Mouse (Mus musculus) stomach, embryonic 15.5 days (tissue): ENCODE results near the gene Ddit4. TPM values are rescaled to one million over a fixed set of nuclear protein-coding genes. Genes with fewer than 3 reads are reported as not detected.
A peak's percentile ranks its signal among the peaks of the same experiment; 100 is the strongest.
"Not testable (repeated sequence)": the region's sequence is repeated elsewhere in the genome, so short reads cannot be mapped to it uniquely, and the experiment has no call there.

Experiments
- ATAC-seq: fragments of 200-750 bp; cut with Nextera tagmentation; 2 replicates; pipeline ENCODE4 v1.8.0; 2017; ENCODE audit warnings: low read depth, moderate number of reproducible peaks, moderate TSS enrichment; ENCODE audit not compliant: insufficient read depth, low FRiP score
- H3K27ac ChIP-seq: fragments of 300-500 bp; sonication (generic); 2 replicates; pipeline ENCODE4 v1.5.1; 2015; ENCODE audit warnings: mild to moderate bottlenecking, inconsistent platforms
- H3K27me3 ChIP-seq: fragments of 300-500 bp; sonication (generic); replicated peaks from 2 replicates; pipeline ENCODE4 v1.6.1; 2015; ENCODE audit warnings: inconsistent platforms
- H3K36me3 ChIP-seq: fragments of 300-500 bp; sonication (generic); 2 replicates; pipeline ENCODE4 v1.6.1; 2015; ENCODE audit warnings: inconsistent platforms
- H3K4me1 ChIP-seq: fragments of 300-500 bp; sonication (generic); 2 replicates; pipeline ENCODE4 v1.6.1; 2015; ENCODE audit warnings: inconsistent platforms
- H3K4me2 ChIP-seq: fragments of 300-500 bp; sonication (generic); 2 replicates; pipeline ENCODE4 v1.6.1; 2015; ENCODE audit warnings: mild to moderate bottlenecking, inconsistent platforms
- H3K4me3 ChIP-seq: fragments of 300-500 bp; sonication (generic); replicated peaks from 2 replicates; pipeline ENCODE4 v1.5.1; 2015; ENCODE audit warnings: inconsistent platforms
- H3K9ac ChIP-seq: fragments of 300-500 bp; sonication (generic); 2 replicates; pipeline ENCODE4 v1.6.1; 2015; ENCODE audit warnings: inconsistent platforms
- H3K9me3 ChIP-seq: fragments of 300-500 bp; sonication (generic); 2 replicates; pipeline ENCODE4 v1.6.1; 2016; ENCODE audit warnings: inconsistent platforms
- WGBS: fragments of 180-500 bp; shearing (Covaris S2); methylation state at CpG from one replicate; pipeline ENCODE4 v1.1.7; 2015; 5-methylcytosine and 5-hydroxymethylcytosine counted together
- polyA plus RNA-seq: library from polyadenylated mRNA; unstranded; fragments of >200 nt; fragmentation: Nextera tagmentation; extraction: Ambion mirVana; gene quantifications from 2 replicates; pipeline ENCODE4 v1.2.1, GENCODE M21; 2015

Ddit4 gene
- 45.6 and 45.8 TPM in 2 replicates for polyA plus RNA-seq

DNA sequence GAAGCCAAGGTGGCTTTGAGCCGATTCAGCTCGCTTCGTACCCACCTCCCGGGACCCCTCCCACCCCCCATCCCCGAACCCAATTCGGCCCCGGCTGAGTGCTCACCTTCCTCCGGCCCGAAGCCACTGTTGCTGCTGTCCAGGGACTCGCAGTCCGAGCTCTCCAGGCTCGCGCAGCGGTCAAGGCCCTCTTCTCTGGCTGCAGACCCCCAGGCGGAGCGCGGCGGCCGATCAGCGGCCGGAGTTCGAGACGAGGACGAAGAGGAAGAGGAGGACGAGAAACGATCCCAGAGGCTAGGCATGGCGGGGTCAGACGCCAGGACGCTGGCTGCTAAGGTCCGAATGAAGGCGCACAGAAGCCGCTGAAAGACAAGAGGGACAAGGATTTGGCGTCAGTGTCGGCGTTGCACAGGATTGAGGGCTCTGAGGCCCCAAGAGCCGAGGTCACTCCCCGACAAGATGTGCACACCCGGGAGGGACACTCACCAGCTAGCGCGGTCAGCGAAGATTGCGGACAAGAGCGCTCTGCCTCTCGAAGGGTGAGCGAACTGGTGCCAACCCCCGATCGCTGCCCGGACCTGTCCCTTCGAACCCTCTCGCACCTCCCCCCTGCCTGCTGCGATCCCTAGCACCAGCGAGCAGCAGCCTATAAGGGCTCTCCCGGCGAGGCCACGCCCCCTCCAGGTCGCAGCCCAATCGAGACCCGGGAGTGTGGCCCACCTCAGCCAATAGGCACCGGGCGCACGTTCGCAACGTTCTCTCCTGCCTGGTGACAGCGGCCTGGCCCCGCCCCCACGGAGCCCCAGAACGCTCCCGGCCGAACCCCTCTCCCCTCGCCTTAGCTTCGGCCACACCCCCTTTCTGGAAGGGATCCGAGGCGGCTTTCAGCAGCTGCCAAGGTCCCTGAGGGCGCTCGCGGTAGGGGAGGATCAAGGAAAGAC, at the start of gene Ddit4:
Gene Ddit4 (minus strand): TSS at position 624 of the 941 bp plus-strand sequence.
- H3K9me3 ChIP-seq, result no peaks in the 10 kb centered on the region
- peaks cover 21% of the 10 kb centered on the region; the same call in 1 of the 2 replicates for H3K4me1 ChIP-seq
- H3K9ac ChIP-seq, result peak within 1 kb of the TSS; percentile 87
- peak within 1 kb of the TSS; percentile 79 for H3K4me2 ChIP-seq
- H3K36me3 ChIP-seq, result no peaks in the 10 kb centered on the region
- WGBS, result under 1% methylated on average over 74 of the region's 76 CpGs
- peak; percentile 96 for ATAC-seq
- H3K4me3 ChIP-seq, result peak within 1 kb of the TSS; percentile 79
- peak within 1 kb of the TSS; percentile 93 for H3K27ac ChIP-seq
- no peaks in the 10 kb centered on the region for H3K27me3 ChIP-seq

DNA sequence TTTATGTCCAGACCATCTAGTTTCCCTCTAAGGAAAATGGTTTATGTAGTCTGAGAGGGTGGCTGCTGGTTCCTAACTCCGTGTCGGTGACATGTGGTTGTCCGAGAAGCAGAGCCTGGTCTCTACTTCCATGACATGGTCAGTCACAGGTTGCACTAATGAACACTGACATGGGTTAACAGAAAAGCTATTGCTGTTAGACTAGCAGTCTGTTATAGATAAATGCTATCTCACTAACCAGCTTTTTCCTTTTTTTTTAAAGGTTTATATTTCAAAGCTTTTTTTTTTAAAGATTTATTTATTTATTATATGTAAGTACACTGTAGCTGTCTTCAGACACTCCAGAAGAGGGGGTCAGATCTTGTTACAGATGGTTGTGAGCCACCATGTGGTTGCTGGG, 47.4 kb upstream of the Ddit4 start:
- Histone ChIP-seq H3K4me1 (peaks cover 10% of the 10 kb centered on the region; the same call in 1 of the 2 replicates), H3K9me3 (no peaks in the 10 kb centered on the region), H3K9ac (no peak overlapping the region), H3K36me3 (peaks cover 15% of the 10 kb centered on the region), H3K27ac (no peak overlapping the region), H3K4me2 (no peak overlapping the region), H3K4me3 (no peak overlapping the region), H3K27me3 (no peaks in the 10 kb centered on the region)
- ATAC-seq, result no peak
- 92% methylated on average over 3 of the region's 3 CpGs for WGBS

DNA sequence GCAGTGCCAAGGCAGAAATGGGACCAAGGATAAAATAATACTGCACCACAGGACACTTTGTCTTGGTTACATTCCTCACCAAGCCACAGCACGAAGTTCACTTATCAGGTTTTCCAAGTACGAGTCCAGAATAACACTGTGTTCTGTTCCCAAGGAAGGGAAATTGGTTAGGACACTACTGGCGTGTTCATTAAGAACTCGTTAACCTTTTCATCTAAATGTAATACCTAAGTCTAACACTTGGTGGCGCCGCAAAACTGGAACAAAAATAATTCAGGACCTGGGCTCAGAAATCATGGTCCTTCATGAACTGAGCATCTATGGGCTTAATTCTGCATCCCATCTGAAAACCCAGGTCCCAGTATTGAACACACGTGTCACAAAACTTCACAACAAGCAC, 46.0 kb upstream of the Ddit4 start:
- H3K27me3 ChIP-seq, result no peaks in the 10 kb centered on the region
- H3K9me3 ChIP-seq, result no peaks in the 10 kb centered on the region
- WGBS, result 21% methylated on average over 7 of the region's 7 CpGs
- H3K9ac ChIP-seq, result no peak overlapping the region
- no peak overlapping the region for H3K4me2 ChIP-seq
- H3K36me3 ChIP-seq, result peaks cover 15% of the 10 kb centered on the region
- no peak overlapping the region for H3K27ac ChIP-seq
- H3K4me3 ChIP-seq, result no peak overlapping the region
- H3K4me1 ChIP-seq, result peaks cover 10% of the 10 kb centered on the region; the same call in 1 of the 2 replicates
- no peak for ATAC-seq

DNA sequence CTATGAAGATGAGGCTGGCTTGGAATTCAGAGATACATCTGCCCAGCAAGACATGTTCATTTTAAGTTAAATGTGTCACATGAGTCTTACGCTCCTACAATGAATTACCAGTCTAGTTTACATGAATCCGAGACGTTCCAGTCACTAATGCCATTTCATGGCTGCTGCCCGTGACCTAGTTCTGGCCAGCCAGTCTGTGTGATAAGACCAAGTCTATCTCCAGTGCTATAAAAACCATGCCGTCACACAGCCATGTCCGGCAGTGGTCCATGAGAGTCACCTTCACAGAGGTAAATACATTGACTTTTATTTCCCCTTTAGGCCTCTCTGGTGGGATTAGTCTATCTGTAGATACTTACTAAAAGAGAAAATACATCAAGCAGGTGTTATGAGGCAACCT, 44.3 kb upstream of the Ddit4 start:
- no peak overlapping the region for H3K4me2 ChIP-seq
- H3K4me3 ChIP-seq, result no peak overlapping the region
- H3K27me3 ChIP-seq, result no peaks in the 10 kb centered on the region
- ATAC-seq, result no peak
- no peaks in the 10 kb centered on the region for H3K9me3 ChIP-seq
- WGBS, result 94% methylated on average over 6 of the region's 6 CpGs
- H3K36me3 ChIP-seq, result peaks cover 15% of the 10 kb centered on the region
- H3K4me1 ChIP-seq, result peaks cover under 1% of the 10 kb centered on the region; the same call in 1 of the 2 replicates
- H3K9ac ChIP-seq, result no peak overlapping the region
- H3K27ac ChIP-seq, result no peak overlapping the region

DNA sequence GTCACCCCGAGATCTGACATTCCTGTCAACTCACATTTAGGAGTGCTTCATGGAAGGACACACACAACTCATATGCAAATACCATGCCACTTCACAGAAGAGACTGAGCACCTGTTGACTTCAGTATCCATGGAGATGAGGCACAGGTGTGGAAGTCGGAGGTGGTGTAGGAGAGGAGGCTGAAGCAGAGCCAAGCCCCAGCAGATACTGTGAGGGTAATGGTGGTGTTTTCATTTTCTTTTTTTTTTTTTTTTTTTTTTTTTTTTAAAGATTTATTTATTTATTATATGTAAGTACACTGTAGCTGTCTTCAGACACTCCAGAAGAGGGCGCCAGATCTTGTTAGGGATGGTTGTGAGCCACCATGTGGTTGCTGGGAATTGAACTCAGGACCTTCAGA, 42.2 kb upstream of the Ddit4 start:
- not testable (repeated sequence) for H3K27ac ChIP-seq, H3K27me3 ChIP-seq, H3K4me2 ChIP-seq, ATAC-seq, H3K9me3 ChIP-seq, H3K9ac ChIP-seq, H3K4me3 ChIP-seq, H3K4me1 ChIP-seq
- H3K36me3 ChIP-seq, result peaks cover 31% of the 10 kb centered on the region
- WGBS, result 81% methylated on average over 2 of the region's 3 CpGs

DNA sequence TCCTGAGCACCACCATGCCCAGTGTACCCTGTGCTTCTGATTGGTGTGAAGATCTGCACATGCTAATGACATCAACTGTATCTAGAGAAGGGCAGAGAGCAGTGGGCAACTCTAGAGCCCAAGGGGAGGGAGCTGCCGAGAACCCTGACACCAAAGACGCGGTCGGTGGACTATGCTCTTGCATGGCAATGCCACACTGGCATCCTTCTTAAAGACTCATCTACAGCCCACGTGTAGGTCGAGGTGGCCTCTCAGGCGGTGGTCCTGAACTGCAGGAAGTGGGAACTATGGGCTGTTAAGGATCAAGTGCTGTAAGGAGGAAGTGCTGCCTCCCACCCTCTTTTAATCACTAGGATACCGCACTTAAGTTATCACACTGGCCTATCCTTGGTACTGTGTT, 40.4 kb upstream of the Ddit4 start:
- no peak for ATAC-seq
- no peak overlapping the region for H3K4me3 ChIP-seq
- H3K4me1 ChIP-seq, result no peaks in the 10 kb centered on the region
- no peak overlapping the region for H3K27ac ChIP-seq
- 85% methylated on average over 8 of the region's 8 CpGs for WGBS
- H3K27me3 ChIP-seq, result no peaks in the 10 kb centered on the region
- H3K36me3 ChIP-seq, result peaks cover 47% of the 10 kb centered on the region
- no peaks in the 10 kb centered on the region for H3K9me3 ChIP-seq
- H3K4me2 ChIP-seq, result no peak overlapping the region
- H3K9ac ChIP-seq, result no peak overlapping the region

DNA sequence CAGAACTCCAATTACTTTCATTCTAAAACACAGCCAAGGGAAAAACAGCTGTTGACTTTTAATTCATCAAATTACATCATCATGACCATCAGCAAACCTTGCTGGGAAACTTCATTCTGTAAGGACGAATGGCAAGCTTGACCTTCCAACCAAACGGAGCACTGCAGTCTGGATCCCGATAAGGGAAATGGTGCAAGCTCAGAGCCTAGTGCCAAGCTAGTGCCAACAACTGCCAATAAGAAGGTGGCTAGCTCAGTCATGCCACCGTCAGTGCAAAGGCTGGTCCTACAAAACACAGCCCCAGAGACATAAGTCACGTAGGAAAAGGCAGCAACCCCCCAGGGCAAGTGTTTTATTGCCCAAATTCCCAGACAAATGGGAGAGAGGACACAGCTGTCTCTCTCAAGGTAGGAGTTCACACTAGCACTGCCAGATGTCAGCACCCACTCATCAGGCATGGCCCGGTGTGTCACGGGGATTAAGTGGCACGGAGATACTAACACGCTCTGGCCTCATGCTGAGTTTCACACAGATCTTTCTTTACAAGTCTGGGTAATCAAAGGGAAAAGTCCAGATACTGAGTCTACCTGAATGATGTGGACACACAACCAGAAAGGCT, 39.7 kb upstream of the Ddit4 start:
- H3K4me3 ChIP-seq, result no peak overlapping the region
- WGBS, result 67% methylated on average over 9 of the region's 9 CpGs
- H3K36me3 ChIP-seq, result peaks cover 51% of the 10 kb centered on the region
- H3K4me2 ChIP-seq, result no peak overlapping the region
- no peaks in the 10 kb centered on the region for H3K27me3 ChIP-seq
- no peaks in the 10 kb centered on the region for H3K4me1 ChIP-seq
- no peaks in the 10 kb centered on the region for H3K9me3 ChIP-seq
- H3K9ac ChIP-seq, result no peak overlapping the region
- ATAC-seq, result no peak; the same call in 1 of the 2 replicates
- no peak overlapping the region for H3K27ac ChIP-seq

DNA sequence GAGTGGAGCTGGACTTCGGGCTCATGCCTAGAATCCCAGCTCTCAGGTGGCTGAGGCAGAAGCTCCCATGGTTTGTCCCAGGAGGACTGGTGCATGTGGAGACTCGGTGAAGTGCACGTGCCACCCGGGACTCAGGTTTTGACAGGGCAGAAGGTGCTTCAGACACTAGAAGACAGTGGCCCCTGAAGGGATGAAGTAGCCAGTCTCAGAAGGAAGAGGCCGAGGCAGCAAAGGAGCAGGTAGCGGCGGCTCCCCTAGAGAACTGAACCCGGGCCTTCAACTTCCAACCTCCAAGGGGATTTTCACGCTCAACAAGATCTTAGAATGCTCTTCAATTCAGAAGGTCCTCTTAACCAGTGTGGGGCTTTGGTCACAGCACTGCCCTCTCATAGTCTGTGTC, 38.8 kb upstream of the Ddit4 start:
- WGBS, result 95% methylated on average over 9 of the region's 9 CpGs
- Histone ChIP-seq H3K27ac (no peak overlapping the region), H3K27me3 (no peaks in the 10 kb centered on the region), H3K36me3 (peaks cover 51% of the 10 kb centered on the region), H3K9ac (no peak overlapping the region), H3K4me3 (no peak overlapping the region), H3K4me2 (no peak overlapping the region), H3K9me3 (no peaks in the 10 kb centered on the region), H3K4me1 (no peaks in the 10 kb centered on the region)
- ATAC-seq, result no peak

DNA sequence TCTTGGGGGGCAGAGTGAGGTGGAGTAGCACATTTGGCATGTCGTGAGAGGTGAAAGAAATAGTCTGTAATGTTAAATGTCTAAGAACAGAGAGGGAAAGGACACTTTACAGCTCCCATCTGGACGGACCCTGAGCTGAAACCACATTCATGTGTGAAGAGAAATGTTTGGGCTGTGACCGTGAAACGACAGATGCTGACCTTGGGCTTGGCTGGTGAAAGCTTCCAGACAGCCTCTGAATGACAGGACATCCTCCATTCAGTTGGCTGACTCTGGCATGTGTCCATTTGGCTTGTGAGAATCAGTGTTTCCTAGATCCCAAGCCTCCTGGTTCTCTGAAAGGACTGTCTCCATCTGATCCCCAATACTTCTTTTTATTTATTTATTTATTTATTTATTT, 36.4 kb upstream of the Ddit4 start:
- Histone ChIP-seq H3K4me3 (no peak overlapping the region), H3K4me1 (no peaks in the 10 kb centered on the region), H3K27ac (no peak overlapping the region), H3K9ac (no peak overlapping the region), H3K4me2 (no peak overlapping the region), H3K36me3 (peaks cover 48% of the 10 kb centered on the region), H3K27me3 (no peaks in the 10 kb centered on the region), H3K9me3 (no peaks in the 10 kb centered on the region)
- 71% methylated on average over 4 of the region's 4 CpGs for WGBS
- ATAC-seq, result no peak

DNA sequence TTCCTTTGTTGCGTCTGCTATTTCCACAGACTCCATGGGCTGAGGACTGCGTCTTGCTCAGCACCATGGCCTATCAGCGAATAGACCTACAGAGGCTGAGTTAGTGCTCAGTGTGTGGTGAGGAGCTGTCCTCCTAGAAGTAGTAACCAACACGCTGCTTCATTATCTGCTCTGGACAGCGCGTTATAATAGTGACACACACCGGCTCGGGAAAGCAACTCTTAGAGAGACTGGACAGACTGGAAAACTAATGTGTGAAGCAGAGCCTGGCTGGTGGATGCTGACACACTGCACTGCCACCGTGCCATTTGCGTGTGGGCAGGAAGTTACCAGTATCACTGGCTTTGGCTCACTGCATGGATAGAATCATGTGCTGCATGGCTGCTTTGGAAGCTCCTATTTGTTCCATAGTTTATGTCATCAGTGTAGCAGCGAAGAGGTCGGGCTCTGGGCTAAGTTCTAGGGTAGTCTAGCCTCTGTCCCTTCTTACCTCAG, 30.8 kb upstream of the Ddit4 start:
- Histone ChIP-seq H3K9me3 (no peaks in the 10 kb centered on the region), H3K27me3 (no peaks in the 10 kb centered on the region), H3K4me1 (peaks cover 19% of the 10 kb centered on the region), H3K9ac (no peak overlapping the region), H3K36me3 (peaks cover 20% of the 10 kb centered on the region), H3K4me2 (no peak overlapping the region), H3K27ac (peak overlapping the region; percentile 4; the same call in 1 of the 2 replicates), H3K4me3 (no peak overlapping the region)
- no peak for ATAC-seq
- WGBS, result 85% methylated on average over 12 of the region's 12 CpGs

DNA sequence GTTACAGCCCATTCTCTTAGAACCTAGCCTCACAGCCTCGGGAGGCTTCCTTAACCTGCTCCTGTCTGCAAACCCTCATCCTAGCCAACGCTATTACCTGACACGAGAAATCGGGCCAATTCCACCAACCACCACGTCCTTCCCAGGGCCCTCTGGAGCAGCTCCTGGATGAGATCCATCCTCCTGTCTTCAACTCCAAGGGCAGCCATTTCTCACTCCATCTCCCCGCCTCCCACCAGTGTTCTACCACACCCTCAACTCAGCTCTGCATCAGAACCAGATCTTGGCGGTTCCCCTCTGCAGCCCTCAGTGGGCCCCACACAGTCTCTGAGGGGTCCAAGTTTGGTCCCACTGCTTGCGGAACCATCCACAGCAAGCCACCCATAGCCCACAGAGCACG, 30.2 kb upstream of the Ddit4 start:
- no peak overlapping the region for H3K4me3 ChIP-seq
- H3K9me3 ChIP-seq, result no peaks in the 10 kb centered on the region
- 0 out of 2 replicates have a peak, but pooled peaks cover 15% of the 10 kb centered on the region for H3K36me3 ChIP-seq
- H3K27ac ChIP-seq, result peak overlapping the region; percentile 26; the same call in 1 of the 2 replicates
- no peak overlapping the region for H3K4me2 ChIP-seq
- ATAC-seq, result no peak
- H3K27me3 ChIP-seq, result no peaks in the 10 kb centered on the region
- WGBS, result 66% methylated on average over 9 of the region's 9 CpGs
- peaks cover 19% of the 10 kb centered on the region for H3K4me1 ChIP-seq
- no peak overlapping the region for H3K9ac ChIP-seq

DNA sequence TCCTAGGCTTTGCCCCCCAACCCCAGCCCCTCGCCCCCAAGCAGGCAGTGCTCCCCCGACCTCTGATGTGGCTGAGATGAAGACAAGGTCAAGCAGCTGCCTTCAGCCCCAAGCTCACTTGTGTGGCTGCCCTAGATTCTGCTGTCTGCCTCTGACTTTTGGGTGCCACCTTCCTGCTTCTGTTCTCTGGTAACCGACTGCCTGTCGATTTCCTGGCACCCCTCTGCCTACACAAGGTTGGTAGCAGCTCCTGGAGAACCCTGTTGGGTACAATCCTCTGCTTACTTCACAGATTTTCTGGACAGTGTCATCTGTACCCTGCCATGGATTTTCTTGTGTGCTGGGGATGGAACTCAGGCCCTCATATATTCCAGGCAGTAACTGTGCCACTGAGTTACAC, 29.7 kb upstream of the Ddit4 start:
- Histone ChIP-seq H3K9ac (no peak overlapping the region), H3K4me1 (peaks cover 19% of the 10 kb centered on the region), H3K27ac (0 out of 2 replicates have a peak overlapping the region, but pooled peaks have one; percentile 26), H3K4me2 (no peak overlapping the region), H3K36me3 (0 out of 2 replicates have a peak, but pooled peaks cover 12% of the 10 kb centered on the region), H3K4me3 (no peak overlapping the region), H3K9me3 (no peaks in the 10 kb centered on the region), H3K27me3 (no peaks in the 10 kb centered on the region)
- 67% methylated on average over 4 of the region's 4 CpGs for WGBS
- no peak for ATAC-seq
